Mouse (Mus musculus): ENCODE measurements around the gene Togaram2. TPM values are rescaled to one million over a fixed set of nuclear protein-coding genes. Genes with fewer than 3 reads are reported as not detected.

Gene Togaram2
- polyA plus RNA-seq, 1 experiment from 2014 or later, result 0.32 TPM

GRCm38 (mm10) chr17:71705113-71705512 lies 32.1 kb downstream of the Togaram2 start:
- WGBS, result 67% methylated on average over 1 of the region's 1 CpGs
- Histone ChIP-seq H3K4me3 (ENCODE audit: low read length) (no peak overlapping the region), H3K4me1 (ENCODE audit: control insufficient read depth, insufficient read depth, low read length) (0 out of 2 replicates have a peak, but pooled peaks cover 5% of the 10 kb centered on the region), H3K36me3 (ENCODE audit: control insufficient read depth, insufficient read depth, low read length) (no peaks in the 10 kb centered on the region), H3K27me3 (ENCODE audit: control insufficient read depth, insufficient read depth, low read length) (no peaks in the 10 kb centered on the region), H3K9ac (ENCODE audit: low read depth, low read length) (no peak overlapping the region), H3K4me2 (replicated peaks; ENCODE audit: low read depth, low read length) (no peak overlapping the region), H3K27ac (ENCODE audit: low read depth, low read length) (no peak overlapping the region), H3K9me3 (ENCODE audit: control insufficient read depth, low read length) (no peaks in the 10 kb centered on the region)
- ATAC-seq (ENCODE audit: low FRiP score, low TSS enrichment), result no peak

- Histone ChIP-seq H3K4me1 (ENCODE audit: control insufficient read depth, insufficient read depth, low read length) (0 out of 2 replicates have a peak, but pooled peaks cover 5% of the 10 kb centered on the region), H3K9ac (ENCODE audit: low read depth, low read length) (no peak overlapping the region), H3K27me3 (ENCODE audit: control insufficient read depth, insufficient read depth, low read length) (no peaks in the 10 kb centered on the region), H3K4me3 (ENCODE audit: low read length) (no peak overlapping the region), H3K27ac (ENCODE audit: low read depth, low read length) (no peak overlapping the region), H3K36me3 (ENCODE audit: control insufficient read depth, insufficient read depth, low read length) (no peaks in the 10 kb centered on the region), H3K9me3 (ENCODE audit: control insufficient read depth, low read length) (no peaks in the 10 kb centered on the region), H3K4me2 (replicated peaks; ENCODE audit: low read depth, low read length) (no peak overlapping the region)
- 86% methylated on average over 14 of the region's 14 CpGs for WGBS
- no peak for ATAC-seq (ENCODE audit: low FRiP score, low TSS enrichment)
Measured at GRCm38 (mm10) chr17:71705550-71706480, 32.8 kb downstream of the Togaram2 start.

GRCm38 (mm10) chr17:71707715-71708114 lies 34.7 kb downstream of the Togaram2 start:
- no peak overlapping the region for H3K4me2 ChIP-seq (replicated peaks; ENCODE audit: low read depth, low read length)
- no peaks in the 10 kb centered on the region for H3K36me3 ChIP-seq (ENCODE audit: control insufficient read depth, insufficient read depth, low read length)
- 0 out of 2 replicates have a peak, but pooled peaks cover 5% of the 10 kb centered on the region for H3K4me1 ChIP-seq (ENCODE audit: control insufficient read depth, insufficient read depth, low read length)
- H3K27ac ChIP-seq (ENCODE audit: low read depth, low read length), result no peak overlapping the region
- ATAC-seq (ENCODE audit: low FRiP score, low TSS enrichment), result no peak
- H3K9ac ChIP-seq (ENCODE audit: low read depth, low read length), result no peak overlapping the region
- H3K9me3 ChIP-seq (ENCODE audit: control insufficient read depth, low read length), result no peaks in the 10 kb centered on the region
- no peaks in the 10 kb centered on the region for H3K27me3 ChIP-seq (ENCODE audit: control insufficient read depth, insufficient read depth, low read length)
- whole genome bisulfite sequencing, result 58% methylated on average over 4 of the region's 4 CpGs
- no peak overlapping the region for H3K4me3 ChIP-seq (ENCODE audit: low read length)

- Histone ChIP-seq H3K36me3 (ENCODE audit: control insufficient read depth, insufficient read depth, low read length) (no peaks in the 10 kb centered on the region), H3K27me3 (ENCODE audit: control insufficient read depth, insufficient read depth, low read length) (no peaks in the 10 kb centered on the region), H3K4me3 (ENCODE audit: low read length) (no peak overlapping the region), H3K27ac (ENCODE audit: low read depth, low read length) (no peak overlapping the region), H3K4me1 (ENCODE audit: control insufficient read depth, insufficient read depth, low read length) (0 out of 2 replicates have a peak, but pooled peaks cover 5% of the 10 kb centered on the region), H3K9ac (ENCODE audit: low read depth, low read length) (no peak overlapping the region), H3K4me2 (replicated peaks; ENCODE audit: low read depth, low read length) (no peak overlapping the region), H3K9me3 (ENCODE audit: control insufficient read depth, low read length) (no peaks in the 10 kb centered on the region)
- ATAC-seq (ENCODE audit: low FRiP score, low TSS enrichment), result no peak
- WGBS, result 85% methylated on average over 6 of the region's 6 CpGs
Measured at GRCm38 (mm10) chr17:71712279-71712678, 39.2 kb downstream of the Togaram2 start.

GRCm38 (mm10) chr17:71715034-71715433 lies 42.0 kb downstream of the Togaram2 start:
- no peak overlapping the region for H3K4me3 ChIP-seq (ENCODE audit: low read length)
- H3K9me3 ChIP-seq (ENCODE audit: control insufficient read depth, low read length), result no peaks in the 10 kb centered on the region
- no peaks in the 10 kb centered on the region for H3K4me1 ChIP-seq (ENCODE audit: control insufficient read depth, insufficient read depth, low read length)
- H3K27me3 ChIP-seq (ENCODE audit: control insufficient read depth, insufficient read depth, low read length), result no peaks in the 10 kb centered on the region
- no peak overlapping the region for H3K4me2 ChIP-seq (replicated peaks; ENCODE audit: low read depth, low read length)
- H3K36me3 ChIP-seq (ENCODE audit: control insufficient read depth, insufficient read depth, low read length), result no peaks in the 10 kb centered on the region
- H3K27ac ChIP-seq (ENCODE audit: low read depth, low read length), result no peak overlapping the region
- H3K9ac ChIP-seq (ENCODE audit: low read depth, low read length), result no peak overlapping the region
- 86% methylated on average over 3 of the region's 3 CpGs for WGBS
- no peak for ATAC-seq (ENCODE audit: low FRiP score, low TSS enrichment)

- Histone ChIP-seq H3K4me1 (ENCODE audit: control insufficient read depth, insufficient read depth, low read length) (no peaks in the 10 kb centered on the region), H3K9ac (ENCODE audit: low read depth, low read length) (no peak overlapping the region), H3K27me3 (ENCODE audit: control insufficient read depth, insufficient read depth, low read length) (no peaks in the 10 kb centered on the region), H3K36me3 (ENCODE audit: control insufficient read depth, insufficient read depth, low read length) (no peaks in the 10 kb centered on the region), H3K4me3 (ENCODE audit: low read length) (no peak overlapping the region), H3K9me3 (ENCODE audit: control insufficient read depth, low read length) (no peaks in the 10 kb centered on the region), H3K27ac (ENCODE audit: low read depth, low read length) (no peak overlapping the region), H3K4me2 (replicated peaks; ENCODE audit: low read depth, low read length) (no peak overlapping the region)
- no peak for ATAC-seq (ENCODE audit: low FRiP score, low TSS enrichment)
- WGBS, result 90% methylated on average over 8 of the region's 8 CpGs
Measured at GRCm38 (mm10) chr17:71717881-71718625, 45.0 kb downstream of the Togaram2 start.

- no peaks in the 10 kb centered on the region for H3K36me3 ChIP-seq (ENCODE audit: control insufficient read depth, insufficient read depth, low read length)
- no peak for ATAC-seq (ENCODE audit: low FRiP score, low TSS enrichment)
- no peaks in the 10 kb centered on the region for H3K4me1 ChIP-seq (ENCODE audit: control insufficient read depth, insufficient read depth, low read length)
- H3K4me2 ChIP-seq (replicated peaks; ENCODE audit: low read depth, low read length), result no peak overlapping the region
- H3K27me3 ChIP-seq (ENCODE audit: control insufficient read depth, insufficient read depth, low read length), result no peaks in the 10 kb centered on the region
- no peak overlapping the region for H3K9ac ChIP-seq (ENCODE audit: low read depth, low read length)
- no peak overlapping the region for H3K4me3 ChIP-seq (ENCODE audit: low read length)
- H3K9me3 ChIP-seq (ENCODE audit: control insufficient read depth, low read length), result no peaks in the 10 kb centered on the region
- no peak overlapping the region for H3K27ac ChIP-seq (ENCODE audit: low read depth, low read length)
Measured at GRCm38 (mm10) chr17:71720434-71720833, 47.4 kb downstream of the Togaram2 start.

- no peak overlapping the region for H3K27ac ChIP-seq (ENCODE audit: low read depth, low read length)
- no peak for ATAC-seq (ENCODE audit: low FRiP score, low TSS enrichment)
- no peaks in the 10 kb centered on the region for H3K4me1 ChIP-seq (ENCODE audit: control insufficient read depth, insufficient read depth, low read length)
- no peak overlapping the region for H3K4me3 ChIP-seq (ENCODE audit: low read length)
- no peaks in the 10 kb centered on the region for H3K9me3 ChIP-seq (ENCODE audit: control insufficient read depth, low read length)
- H3K27me3 ChIP-seq (ENCODE audit: control insufficient read depth, insufficient read depth, low read length), result no peaks in the 10 kb centered on the region
- no peaks in the 10 kb centered on the region for H3K36me3 ChIP-seq (ENCODE audit: control insufficient read depth, insufficient read depth, low read length)
- no peak overlapping the region for H3K9ac ChIP-seq (ENCODE audit: low read depth, low read length)
- H3K4me2 ChIP-seq (replicated peaks; ENCODE audit: low read depth, low read length), result no peak overlapping the region
- WGBS, result 49% methylated on average over 3 of the region's 3 CpGs
Measured at GRCm38 (mm10) chr17:71721019-71721418, 48.0 kb downstream of the Togaram2 start.

- H3K4me2 ChIP-seq (replicated peaks; ENCODE audit: low read depth, low read length), result no peak overlapping the region
- WGBS, result 43% methylated on average over 2 of the region's 2 CpGs
- peak; percentile 43; the same call in 1 of the 2 replicates for ATAC-seq (ENCODE audit: low FRiP score, low TSS enrichment)
Measured at GRCm38 (mm10) chr17:71730655-71731054, 57.6 kb downstream of the Togaram2 start.

More at GRCm38 (mm10) chr17:71730655-71731054, 57.6 kb downstream of the Togaram2 start:
- Histone ChIP-seq H3K36me3 (ENCODE audit: control insufficient read depth, insufficient read depth, low read length) (no peaks in the 10 kb centered on the region), H3K4me3 (ENCODE audit: low read length) (no peak overlapping the region), H3K27me3 (ENCODE audit: control insufficient read depth, insufficient read depth, low read length) (no peaks in the 10 kb centered on the region), H3K9me3 (ENCODE audit: control insufficient read depth, low read length) (no peaks in the 10 kb centered on the region), H3K27ac (ENCODE audit: low read depth, low read length) (no peak overlapping the region), H3K4me1 (ENCODE audit: control insufficient read depth, insufficient read depth, low read length) (no peaks in the 10 kb centered on the region), H3K9ac (ENCODE audit: low read depth, low read length) (no peak overlapping the region)
